Mouse (Mus musculus): ENCODE results near the gene Tenm4. TPM values are rescaled to one million over a fixed set of nuclear protein-coding genes. Genes with fewer than 3 reads are reported as not detected.

The Tenm4 gene
- total RNA-seq, 4 experiments from 2014 or later, result 0.77 to 2.5 (median 2.0) TPM

GRCm38 (mm10) chr7:96768718-96769117 is 597.7 kb downstream of the Tenm4 start:
- DNase-seq (ENCODE audit: low spot score in 2 of 2), result no peak

DNA sequence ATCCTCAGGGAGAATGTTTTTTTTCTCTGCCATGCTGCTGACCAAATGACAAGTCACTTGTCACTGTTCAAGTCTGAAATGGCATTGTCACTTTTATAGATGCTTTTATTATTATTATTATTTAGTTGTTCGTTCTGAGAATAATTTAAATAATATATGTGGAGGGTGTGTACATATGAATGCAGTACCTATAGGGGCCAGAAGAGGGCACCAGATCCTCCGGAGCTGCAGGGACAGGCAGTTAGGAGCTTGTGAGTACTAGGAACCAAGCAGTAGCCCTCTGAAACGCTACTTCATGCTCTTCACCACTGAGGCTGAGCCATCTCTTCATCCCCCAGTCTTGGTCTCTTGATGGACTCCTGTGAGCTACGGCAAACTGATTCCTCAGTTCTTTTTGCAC is 598.7 kb downstream of the Tenm4 start:
- DNase-seq (ENCODE audit: low spot score in 2 of 2), result no peak

- DNase-seq (ENCODE audit: low spot score in 2 of 2), result no peak
Measured at GRCm38 (mm10) chr7:96772966-96773365, 601.9 kb downstream of the Tenm4 start.

DNA sequence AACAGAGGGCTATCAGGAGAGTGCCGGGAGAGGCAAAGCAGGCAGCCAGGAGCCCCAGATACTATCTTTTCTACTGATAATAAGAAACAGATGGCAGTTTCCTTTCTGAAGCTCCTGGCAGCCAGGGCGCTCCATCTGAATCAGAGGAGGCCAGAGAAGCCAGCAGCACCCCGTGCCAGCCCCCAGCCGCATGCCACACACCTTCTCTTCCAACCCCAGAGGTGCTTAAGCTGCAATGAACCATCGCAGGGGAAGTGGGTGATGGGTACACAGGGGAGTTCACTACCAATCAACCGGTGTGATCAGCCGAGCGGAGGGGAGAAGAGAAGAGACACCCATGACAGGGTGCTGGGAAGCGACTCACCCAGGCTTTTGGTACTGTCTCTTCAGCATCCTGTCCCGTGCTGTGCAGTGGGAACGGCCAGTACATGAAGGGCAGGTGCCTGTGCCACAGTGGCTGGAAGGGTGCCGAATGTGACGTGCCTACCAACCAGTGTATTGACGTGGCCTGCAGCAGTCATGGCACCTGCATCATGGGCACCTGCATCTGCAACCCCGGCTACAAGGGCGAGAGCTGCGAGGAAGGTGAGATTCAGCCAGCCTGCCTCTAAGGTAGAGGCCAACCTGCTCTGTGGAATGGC is 602.7 kb downstream of the Tenm4 start:
- DNase-seq (ENCODE audit: low spot score in 2 of 2), result no peak

DNA sequence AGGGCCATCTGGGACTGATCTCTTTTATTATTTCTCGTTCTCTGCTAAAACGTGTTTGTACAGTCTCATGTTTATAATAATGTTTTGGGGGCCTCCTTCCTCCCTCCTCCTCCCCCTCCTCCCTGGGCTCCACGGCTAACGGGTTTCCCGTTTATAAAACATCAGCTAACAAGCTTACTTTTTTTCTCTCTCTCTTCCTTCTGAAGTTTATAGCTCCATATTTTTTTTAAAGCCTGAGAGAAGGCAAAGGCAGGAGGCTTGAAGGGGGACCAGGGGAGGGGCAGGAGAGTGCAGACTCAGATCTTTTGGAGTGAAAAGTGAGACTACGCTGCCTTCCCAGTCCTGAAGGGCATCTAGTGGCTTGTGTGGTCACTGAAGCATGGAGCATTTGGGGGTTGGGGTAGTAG is 604.0 kb downstream of the Tenm4 start:
- DNase-seq (ENCODE audit: low spot score in 2 of 2), result no peak

DNA sequence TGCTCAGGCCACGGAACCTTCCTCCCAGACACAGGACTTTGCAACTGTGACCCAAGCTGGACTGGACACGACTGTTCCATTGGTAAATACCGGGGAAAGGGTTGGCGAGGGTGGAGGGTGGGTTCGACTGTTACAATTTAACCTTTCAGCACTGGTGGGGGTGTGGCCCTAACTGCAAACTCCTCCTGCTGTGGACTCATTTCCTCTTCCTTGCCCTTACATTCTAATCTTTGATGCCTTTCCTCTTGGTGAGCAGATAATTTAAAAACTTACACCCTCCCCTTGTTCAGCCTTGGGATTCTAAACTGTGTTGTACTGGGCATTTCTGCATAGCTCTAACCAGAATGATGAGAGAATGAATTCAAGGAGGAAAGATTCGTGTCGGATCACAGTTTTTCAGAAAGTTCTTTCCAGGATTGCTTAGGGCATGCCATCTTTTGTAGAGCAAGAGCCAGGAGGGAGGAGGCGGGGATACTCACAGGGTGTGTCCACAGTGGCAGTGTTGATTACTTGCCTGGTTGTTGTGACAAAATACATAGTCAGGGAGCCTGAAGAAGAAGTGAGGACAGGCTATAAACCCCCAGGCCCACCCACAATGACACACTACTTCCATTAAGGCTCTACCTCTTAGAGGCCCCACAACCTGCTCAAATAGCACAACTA is 607.0 kb downstream of the Tenm4 start:
- no peak for DNase-seq (ENCODE audit: low spot score in 2 of 2)

- no peak for DNase-seq (ENCODE audit: low spot score in 2 of 2)
Measured at GRCm38 (mm10) chr7:96778601-96778969, 607.5 kb downstream of the Tenm4 start.

- DNase-seq (ENCODE audit: low spot score in 2 of 2), result no peak
Measured at GRCm38 (mm10) chr7:96780556-96780955, 609.5 kb downstream of the Tenm4 start.

DNA sequence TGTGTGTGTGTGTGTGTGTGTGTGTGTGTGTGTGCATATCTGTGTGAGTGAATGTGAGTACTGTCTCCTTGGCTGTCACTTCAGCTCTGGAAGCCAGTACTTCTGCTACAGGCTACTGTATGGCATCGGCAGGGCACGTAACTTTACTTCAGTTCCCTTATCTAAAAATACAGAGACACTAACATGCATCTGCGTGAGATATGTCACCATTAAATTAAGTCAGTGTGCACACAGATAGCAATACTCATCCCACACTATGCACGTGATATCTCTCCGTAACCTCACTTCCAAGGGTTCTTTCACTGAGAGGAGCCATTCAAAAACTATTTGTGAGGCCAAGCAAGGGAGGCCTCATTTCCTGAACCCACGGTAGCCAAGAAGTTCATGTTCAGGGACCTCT is 610.0 kb downstream of the Tenm4 start:
- no peak for DNase-seq (ENCODE audit: low spot score in 2 of 2)

GRCm38 (mm10) chr7:96782686-96783085 is 611.6 kb downstream of the Tenm4 start:
- no peak for DNase-seq (ENCODE audit: low spot score in 2 of 2)

DNA sequence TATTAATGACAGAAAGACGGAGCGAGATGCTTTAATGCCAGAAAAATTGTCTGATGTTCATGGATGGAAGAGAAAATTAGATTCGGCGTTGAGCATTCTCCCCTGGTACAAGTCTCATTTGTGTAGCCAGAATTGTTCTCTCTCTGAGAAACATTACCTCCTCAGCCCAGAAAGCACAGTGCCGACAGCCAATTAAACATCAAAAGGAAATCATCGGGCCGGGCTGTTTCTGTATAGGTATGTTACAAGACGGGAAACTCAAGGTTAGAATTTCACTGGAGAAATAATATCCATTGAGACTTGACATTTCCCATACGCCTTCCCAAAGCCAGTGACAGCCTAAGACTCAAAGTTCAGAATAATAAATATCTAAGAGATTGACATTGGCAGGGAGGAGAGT is 614.8 kb downstream of the Tenm4 start:
- DNase-seq (ENCODE audit: low spot score in 2 of 2), result no peak

DNA sequence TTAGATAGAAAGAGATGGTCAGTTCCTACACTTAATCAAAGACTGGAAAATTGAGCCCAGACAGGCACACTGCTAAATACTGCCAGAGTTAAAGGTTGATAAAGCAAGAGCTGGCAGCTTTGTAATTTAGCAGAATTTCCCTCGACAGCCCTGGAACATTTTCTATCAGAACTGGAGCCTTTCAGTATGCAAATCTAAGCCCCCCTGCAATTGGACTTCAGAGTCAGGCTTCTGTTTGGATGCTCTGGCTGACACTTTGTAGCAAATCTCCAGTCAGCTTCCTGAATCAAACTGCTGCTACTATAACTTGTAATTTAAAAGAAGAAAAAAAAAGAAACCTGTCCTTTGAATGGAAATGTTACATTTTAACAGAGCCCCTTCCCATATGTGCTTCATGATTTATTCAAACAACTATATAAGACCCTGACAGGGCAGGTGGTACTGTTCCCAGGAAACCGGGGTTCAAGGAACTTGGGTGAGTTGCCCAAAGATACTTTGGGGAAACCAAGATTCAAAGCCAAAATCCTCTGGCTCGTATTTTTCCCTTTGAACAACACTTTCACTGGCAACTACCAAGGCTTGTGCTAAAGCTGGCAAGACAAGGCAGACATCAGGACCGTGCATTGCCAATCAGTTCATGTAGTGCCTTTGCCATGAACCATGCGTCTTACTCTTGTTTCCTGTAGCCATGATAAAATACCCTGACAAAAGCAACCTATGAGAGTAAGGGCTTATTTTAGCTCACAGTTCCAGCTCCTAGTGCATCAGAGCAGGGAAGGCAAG is 615.4 kb downstream of the Tenm4 start:
- no peak for DNase-seq (ENCODE audit: low spot score in 2 of 2)

DNA sequence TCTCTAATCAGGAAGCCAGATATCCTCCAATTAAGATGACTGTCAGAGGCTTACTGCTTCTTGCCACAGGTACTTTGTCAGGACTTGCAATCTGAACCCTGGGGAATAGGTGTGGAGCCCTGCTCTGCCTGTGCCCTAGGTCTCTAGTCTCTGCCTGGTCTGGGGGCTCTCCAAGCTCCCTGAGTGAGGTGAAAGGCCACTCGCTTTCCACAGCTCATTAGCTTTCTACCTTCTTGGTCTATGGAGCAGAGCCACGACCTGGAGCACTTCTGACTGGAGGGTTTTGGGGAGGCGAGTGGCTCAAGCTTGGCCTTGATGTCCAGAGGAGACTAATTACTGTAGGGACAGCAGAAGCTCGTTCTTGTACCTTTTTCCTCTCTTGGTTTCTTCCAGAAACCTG is 617.1 kb downstream of the Tenm4 start:
- no peak for DNase-seq (ENCODE audit: low spot score in 2 of 2)

- DNase-seq (ENCODE audit: low spot score in 2 of 2), result no peak
Measured at GRCm38 (mm10) chr7:96790326-96790725, 619.3 kb downstream of the Tenm4 start.

- DNase-seq (ENCODE audit: low spot score in 2 of 2), result no peak
Measured at GRCm38 (mm10) chr7:96792456-96793229, 621.6 kb downstream of the Tenm4 start.

GRCm38 (mm10) chr7:96796033-96796741 is 625.1 kb downstream of the Tenm4 start:
- DNase-seq (ENCODE audit: low spot score in 2 of 2), result no peak

DNA sequence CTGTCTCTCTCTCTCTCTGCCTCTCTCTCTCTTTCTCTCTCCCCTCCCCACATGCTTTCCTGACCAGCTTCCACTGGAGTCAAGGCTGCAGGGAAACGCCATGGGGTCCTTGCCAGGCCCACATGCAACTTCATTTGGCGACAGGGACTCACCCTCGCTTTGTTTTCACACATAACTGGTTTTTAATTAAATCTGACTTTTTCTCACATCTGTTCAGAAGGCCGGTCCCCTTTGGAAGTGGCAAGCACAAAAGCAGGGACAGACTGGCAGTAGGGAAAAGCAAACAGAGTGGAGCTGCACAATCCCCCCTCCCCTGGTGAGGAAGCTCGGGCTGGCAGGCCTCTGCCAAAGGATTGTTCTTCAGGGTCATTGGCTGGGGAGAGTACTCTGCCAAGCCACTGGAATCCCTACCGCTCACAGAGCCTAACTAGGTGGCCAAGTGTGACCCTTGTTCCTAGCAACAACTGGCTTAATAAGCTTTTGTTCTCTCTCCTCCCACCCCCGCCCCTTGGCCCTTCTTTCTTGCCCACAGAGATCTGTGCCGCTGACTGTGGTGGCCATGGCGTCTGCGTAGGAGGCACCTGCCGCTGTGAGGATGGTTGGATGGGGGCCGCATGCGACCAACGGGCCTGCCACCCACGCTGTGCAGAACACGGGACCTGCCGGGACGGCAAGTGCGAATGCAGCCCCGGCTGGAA is 625.9 kb downstream of the Tenm4 start:
- no peak for DNase-seq (ENCODE audit: low spot score in 2 of 2)

- no peak for DNase-seq (ENCODE audit: low spot score in 2 of 2)
Measured at GRCm38 (mm10) chr7:96797716-96798332, 626.8 kb downstream of the Tenm4 start.

DNA sequence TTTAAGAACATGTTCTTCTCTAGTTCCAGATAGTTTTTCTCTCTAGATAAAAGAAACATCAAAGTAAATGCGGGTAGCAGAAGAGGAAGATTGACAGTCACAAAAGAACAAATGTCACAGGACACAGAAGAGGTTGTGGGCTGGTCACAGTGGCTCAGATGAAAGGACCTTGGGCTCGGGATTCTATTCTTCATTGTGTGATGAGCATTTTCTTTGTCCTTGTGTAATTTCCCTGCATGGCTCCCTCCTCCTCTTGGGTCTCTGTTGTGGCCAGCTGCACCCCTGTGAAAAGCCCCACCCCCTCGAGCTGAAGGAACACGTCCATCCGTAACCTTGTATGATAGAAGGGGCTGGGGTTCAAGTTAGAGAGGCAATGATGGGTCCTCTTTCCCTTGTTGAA is 628.8 kb downstream of the Tenm4 start:
- DNase-seq (ENCODE audit: low spot score in 2 of 2), result no peak

DNA sequence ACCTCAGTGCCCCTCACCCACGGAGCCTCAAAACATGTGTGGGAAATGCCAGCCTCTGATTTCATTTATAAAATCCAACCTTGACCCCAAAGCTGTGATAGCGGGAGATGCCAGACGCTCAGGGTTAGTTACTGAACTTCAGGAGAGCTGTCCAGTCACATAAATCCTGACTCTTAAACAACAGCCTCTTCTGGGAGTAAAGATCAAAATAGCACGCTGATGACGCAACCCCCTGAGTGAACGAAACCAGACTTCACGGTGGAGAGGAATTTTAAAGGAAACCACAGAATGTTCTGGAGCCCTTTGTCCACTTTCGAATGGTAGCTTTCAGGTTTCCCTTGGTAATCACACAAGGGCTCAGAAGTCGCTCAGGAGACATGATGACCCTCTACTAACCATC is 630.3 kb downstream of the Tenm4 start:
- no peak for DNase-seq (ENCODE audit: low spot score in 2 of 2)

All from gastrocnemius, adult 8-10 months (tissue).